Mouse (Mus musculus) lung, postnatal 10 days (tissue): ENCODE measurements around the gene Ppm1n.

Source experiments
- DNase-seq: peaks from one replicate; pipeline ENCODE4 v3.0.0; 2021

The Ppm1n gene

GRCm38 (mm10) chr7:19306819-19307738, 27.2 kb upstream of the Ppm1n start:
- DNase-seq = no peak

- no peak for DNase-seq
Measured at GRCm38 (mm10) chr7:19305796-19306765, 26.2 kb upstream of the Ppm1n start.

DNA sequence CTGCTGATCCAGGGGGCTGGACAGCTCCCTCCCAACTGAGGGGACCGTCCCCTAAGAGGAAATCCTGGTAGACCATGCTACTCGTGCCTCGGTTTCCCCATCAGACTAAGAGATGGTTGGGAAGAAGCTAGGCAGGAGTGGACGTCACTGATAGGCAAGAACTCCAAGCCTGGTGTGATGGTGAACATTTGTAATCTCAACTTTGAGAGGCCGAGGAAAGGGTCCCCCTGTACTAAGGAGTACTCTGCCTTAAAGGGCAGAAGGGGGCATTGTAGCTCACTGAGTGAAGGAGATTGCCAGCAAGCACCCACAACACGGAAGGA, 25.5 kb upstream of the Ppm1n start:
- no peak for DNase-seq

DNA sequence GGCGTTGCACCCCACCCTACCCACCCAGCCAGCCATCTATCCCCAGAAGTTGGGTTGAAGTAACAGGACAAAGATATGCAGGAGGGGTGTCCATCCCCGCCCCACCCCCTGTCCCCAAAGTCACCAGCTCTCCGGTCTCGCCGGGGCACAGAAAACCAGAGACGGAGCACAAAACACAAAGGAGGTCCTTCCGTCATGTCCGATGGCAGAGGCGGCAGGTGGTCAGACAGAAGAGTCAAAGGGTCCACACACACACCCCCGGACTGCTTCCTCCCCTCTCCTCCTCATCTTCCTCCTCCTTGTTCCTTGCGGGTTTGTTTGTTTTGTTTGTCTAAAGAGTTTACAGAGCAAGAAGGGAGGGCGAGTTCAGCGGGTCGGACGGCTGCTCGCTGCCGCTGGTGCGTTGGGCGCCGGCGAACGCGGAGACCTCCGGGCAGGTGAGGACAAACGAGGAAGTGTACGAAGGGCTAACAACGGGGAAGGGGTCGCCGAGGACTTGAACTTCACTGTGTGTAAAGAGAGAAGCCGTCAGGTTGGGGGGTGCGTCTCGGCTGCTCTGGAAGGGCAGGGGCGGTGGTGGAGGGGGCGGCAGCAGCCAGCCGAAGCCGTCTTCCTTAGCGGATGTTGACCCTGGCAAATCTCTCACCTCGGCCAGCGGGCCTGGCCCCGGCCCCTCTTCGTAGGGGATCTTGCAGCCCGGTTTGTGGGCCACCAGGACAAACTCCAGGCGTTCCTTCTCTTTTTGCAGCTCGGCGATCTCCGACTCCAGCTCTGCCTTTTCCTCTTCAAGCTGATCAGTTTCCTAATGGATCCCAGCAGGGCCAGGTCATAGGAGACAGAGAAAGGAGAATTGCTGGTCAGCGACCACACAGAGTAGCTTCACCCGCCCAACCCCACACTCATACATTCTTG, 24.9 kb upstream of the Ppm1n start:
- no peak for DNase-seq

- peak; percentile 87 for DNase-seq
Measured at GRCm38 (mm10) chr7:19303770-19304169, 23.9 kb upstream of the Ppm1n start.

- no peak for DNase-seq
Measured at GRCm38 (mm10) chr7:19303046-19303305, 23.1 kb upstream of the Ppm1n start.

DNA sequence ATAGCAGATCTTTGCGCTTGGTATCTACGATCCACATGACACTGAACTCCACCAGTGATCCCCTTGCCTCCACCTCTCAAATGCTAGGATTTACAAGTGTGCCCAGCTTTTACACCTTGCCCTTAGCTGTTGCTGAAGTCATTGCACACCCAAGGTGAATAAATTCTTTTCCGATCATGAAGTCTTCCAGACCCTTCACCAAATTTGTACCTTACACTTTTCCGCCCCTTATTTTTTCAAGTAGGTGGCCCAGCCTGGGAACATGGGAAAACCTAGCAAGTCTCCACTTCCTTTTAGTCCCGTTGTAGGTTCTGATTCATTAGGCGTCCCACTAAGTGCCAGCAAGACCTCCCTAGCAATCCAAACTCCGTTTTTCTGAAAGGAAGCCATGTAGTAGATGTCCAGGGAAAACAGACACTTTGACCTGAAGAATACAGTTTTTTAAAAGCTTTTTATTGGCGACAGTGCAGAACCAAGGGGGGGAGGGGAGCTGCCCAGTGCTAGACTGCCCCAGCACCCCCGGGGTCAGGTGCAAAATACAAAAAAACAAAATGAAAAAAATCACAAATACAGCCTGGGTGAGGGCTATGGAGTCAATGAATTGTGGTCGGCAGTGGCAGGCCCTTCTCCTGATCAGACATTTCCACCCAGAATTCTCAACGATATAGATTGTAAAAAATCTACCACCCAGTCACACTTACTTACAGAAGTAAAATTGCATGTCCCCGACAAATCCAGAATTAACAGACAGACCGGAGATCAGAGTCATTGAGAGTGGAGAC, 22.6 kb upstream of the Ppm1n start:
- no peak for DNase-seq

- no peak for DNase-seq
Measured at GRCm38 (mm10) chr7:19301461-19302263, 21.8 kb upstream of the Ppm1n start.

DNA sequence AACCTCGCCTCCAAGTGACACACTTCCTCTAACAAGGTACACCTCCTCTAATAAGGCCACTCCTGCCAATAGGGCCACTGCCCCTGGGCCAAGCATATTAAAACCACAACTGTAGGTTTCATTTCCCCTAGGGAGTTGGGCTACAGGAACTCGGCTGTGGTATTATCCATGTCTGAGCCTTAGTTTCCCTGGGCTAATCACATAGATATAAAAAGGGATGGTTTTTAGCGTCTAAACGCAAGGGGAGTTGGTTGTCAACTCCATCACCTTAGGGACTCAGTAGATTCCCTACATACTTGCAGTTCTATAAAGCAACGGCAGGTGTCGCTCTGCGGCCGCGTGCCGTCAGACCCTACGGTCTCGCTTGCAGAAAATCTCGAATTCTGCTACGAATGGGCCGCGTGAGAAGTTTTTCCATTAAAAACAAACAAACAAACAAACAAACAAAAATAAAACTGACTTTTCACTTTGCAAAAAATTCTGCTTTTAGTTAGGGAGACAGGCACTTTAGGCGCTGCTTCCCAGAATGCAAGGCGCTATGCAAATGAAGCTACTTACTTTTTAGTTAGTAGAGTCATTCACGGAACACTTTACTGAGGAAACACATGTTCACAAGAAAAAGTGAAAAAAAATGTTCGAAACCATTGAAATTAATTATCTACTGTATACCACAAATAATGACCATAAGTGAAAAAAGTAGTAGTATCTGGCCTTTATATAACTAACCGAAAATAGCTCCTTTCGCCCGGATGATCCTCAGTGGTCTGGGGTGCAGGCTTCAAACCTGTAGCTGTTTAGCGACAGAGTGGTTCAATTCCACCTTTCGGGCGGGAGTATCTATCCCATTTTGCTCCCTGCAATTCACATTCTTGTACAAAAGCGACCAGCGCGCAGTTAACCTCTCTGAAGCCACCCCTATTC, 20.9 kb upstream of the Ppm1n start:
- peak; percentile 86 for DNase-seq

GRCm38 (mm10) chr7:19299194-19299593, 19.3 kb upstream of the Ppm1n start:
- DNase-seq = peak; percentile 74

- no peak for DNase-seq
Measured at GRCm38 (mm10) chr7:19297794-19298193, 17.9 kb upstream of the Ppm1n start.

DNA sequence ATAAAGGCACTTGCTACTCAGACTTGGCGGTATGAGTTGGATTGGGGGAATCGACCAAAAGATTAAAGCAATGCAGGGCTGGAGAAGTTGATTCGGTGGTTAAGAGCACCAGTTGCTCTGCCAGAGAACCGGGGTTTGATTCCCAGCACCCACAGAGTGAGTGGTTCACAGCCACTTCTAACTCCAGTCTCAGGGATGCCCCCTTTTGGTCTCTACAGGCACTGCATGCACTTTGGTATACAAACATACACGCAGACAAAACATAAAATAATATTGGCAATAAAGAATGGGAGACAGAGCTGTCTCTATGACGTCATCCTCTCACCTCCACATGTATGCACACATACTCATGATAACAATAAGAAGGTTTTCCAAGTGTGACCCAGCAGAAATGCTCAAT, 17.2 kb upstream of the Ppm1n start:
- DNase-seq = no peak

DNA sequence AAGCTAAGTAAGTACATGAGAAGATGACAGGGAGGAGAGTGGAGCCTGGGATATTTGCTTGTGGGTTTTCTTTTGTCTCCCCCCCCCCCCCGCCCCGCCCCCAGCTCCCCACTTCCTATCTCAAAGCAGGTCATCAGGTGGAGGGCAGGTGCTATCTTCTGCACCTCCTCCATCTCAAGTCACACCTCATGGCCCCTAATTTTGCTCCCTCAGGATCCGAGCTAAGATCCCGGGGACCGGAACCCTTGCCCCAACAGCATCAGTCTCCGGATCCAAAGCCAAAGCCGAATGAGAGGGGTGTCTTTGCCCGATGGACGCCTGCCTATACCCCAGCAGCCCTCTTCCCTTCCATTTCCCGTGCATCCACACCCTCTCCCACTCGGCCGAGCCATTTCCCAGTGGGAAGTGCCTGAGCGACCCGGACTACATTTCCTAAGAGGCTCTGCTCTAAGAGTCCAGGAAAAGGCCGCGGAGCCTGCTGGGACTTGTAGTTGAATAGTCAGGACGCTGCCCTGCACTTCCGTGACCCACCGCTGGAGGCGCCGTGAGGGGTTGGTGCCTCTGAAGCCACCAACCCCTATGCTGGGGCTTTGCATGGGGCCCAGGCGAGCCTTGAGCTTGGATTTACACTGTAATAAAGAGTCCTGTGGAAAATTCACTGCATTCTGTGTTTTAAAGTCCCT, 15.8 kb upstream of the Ppm1n start:
- peak; percentile 99 for DNase-seq

GRCm38 (mm10) chr7:19290969-19291596, 11.2 kb upstream of the Ppm1n start:
- peak; percentile 71 for DNase-seq

DNA sequence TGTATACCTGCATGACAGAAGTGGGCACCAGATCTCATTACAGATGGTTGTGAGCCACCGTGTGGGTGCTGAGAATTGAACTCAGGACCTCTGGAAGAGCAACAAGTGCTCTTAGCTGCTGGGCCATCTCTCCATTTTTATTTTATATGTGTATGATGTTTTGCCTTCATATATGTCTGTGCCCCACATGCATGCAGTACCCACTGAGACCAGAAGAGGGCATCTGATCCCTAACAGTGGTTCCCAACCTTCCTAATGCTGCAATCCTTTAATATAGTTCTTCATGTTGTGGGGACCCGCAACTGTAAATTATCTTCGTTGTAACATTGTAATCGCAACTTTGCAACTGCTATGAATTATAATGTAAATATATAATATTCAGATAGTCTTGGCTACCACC, 4.9 kb upstream of the Ppm1n start:
- peak; percentile 75 for DNase-seq

- no peak for DNase-seq
Measured at GRCm38 (mm10) chr7:19283406-19283804, 3.5 kb upstream of the Ppm1n start.

GRCm38 (mm10) chr7:19282791-19283405, 3.0 kb upstream of the Ppm1n start:
- peak; percentile 80 for DNase-seq

DNA sequence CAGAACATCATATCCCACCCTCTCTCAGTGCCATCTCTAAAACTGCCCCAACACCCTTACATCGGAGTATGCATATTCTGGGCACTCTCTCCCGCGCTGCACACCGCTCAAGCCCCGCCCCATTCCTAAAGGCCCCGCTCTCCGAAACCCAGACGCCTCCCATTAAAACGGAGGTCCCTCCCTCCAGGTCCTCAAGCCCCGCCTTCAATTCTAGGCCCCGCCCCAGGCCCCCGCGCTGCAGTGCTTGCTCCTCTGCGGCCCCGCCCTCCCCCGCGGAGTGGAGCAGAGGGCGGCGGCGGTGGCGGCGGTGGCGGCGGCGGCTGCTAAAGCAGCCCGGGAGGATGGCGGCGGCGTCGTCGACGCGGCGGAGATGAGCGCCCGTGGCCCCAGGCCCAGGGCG, 2.5 kb upstream of the Ppm1n start, which contains the start of gene Rtn2:
TSS of gene Rtn2 (plus strand) at position 240 of the 400 bp plus-strand sequence.
- DNase-seq = peak; percentile 86
